Mouse (Mus musculus): ENCODE measurements at regions not wholly inside any gene's neighbourhood (a gene's known extent, or its start where the extent isn't known, plus 50 kb on each side); places are given as distances from the start of the nearest gene placed in this dataset.

GRCm38 (mm10) chr9:47378541-47378940, 151.4 kb upstream of the Cadm1 start:
- no peak overlapping the region for H3K9ac ChIP-seq (ENCODE audit: low read length)
- no peak overlapping the region for H3K4me3 ChIP-seq (replicated peaks; ENCODE audit: low read length)
- H3K27me3 ChIP-seq (ENCODE audit: control insufficient read depth, insufficient read depth, low read length), result no peaks in the 10 kb centered on the region
- no peaks in the 10 kb centered on the region for H3K9me3 ChIP-seq (replicated peaks; ENCODE audit: control insufficient read depth, low read length)
- no peaks in the 10 kb centered on the region for H3K36me3 ChIP-seq (ENCODE audit: control insufficient read depth, insufficient read depth, low read length)
- H3K4me2 ChIP-seq (ENCODE audit: low read depth, low read length), result no peak overlapping the region
- no peaks in the 10 kb centered on the region for H3K4me1 ChIP-seq (ENCODE audit: control insufficient read depth, insufficient read depth, low read length)
- no peak overlapping the region for H3K27ac ChIP-seq (ENCODE audit: low read length)
- ATAC-seq (ENCODE audit: insufficient read depth, low FRiP score), result no peak
- 68% methylated on average over 5 of the region's 5 CpGs for WGBS

- Histone ChIP-seq H3K27ac (ENCODE audit: low read length) (no peak overlapping the region), H3K27me3 (ENCODE audit: control insufficient read depth, insufficient read depth, low read length) (no peaks in the 10 kb centered on the region), H3K9ac (ENCODE audit: low read length) (no peak overlapping the region), H3K36me3 (ENCODE audit: control insufficient read depth, insufficient read depth, low read length) (no peaks in the 10 kb centered on the region), H3K4me2 (ENCODE audit: low read depth, low read length) (no peak overlapping the region), H3K4me1 (ENCODE audit: control insufficient read depth, insufficient read depth, low read length) (no peaks in the 10 kb centered on the region), H3K9me3 (replicated peaks; ENCODE audit: control insufficient read depth, low read length) (no peaks in the 10 kb centered on the region), H3K4me3 (replicated peaks; ENCODE audit: low read length) (no peak overlapping the region)
- ATAC-seq (ENCODE audit: insufficient read depth, low FRiP score), result no peak
- 59% methylated on average over 7 of the region's 7 CpGs for WGBS
These were observed 149.6 kb upstream of the Cadm1 start for GRCm38 (mm10) chr9:47380361-47380760.

GRCm38 (mm10) chr9:47384185-47384854, 145.7 kb upstream of the Cadm1 start:
- Histone ChIP-seq H3K4me3 (replicated peaks; ENCODE audit: low read length) (no peak overlapping the region), H3K9me3 (replicated peaks; ENCODE audit: control insufficient read depth, low read length) (no peaks in the 10 kb centered on the region), H3K4me2 (ENCODE audit: low read depth, low read length) (no peak overlapping the region), H3K27ac (ENCODE audit: low read length) (no peak overlapping the region), H3K27me3 (ENCODE audit: control insufficient read depth, insufficient read depth, low read length) (peaks cover 5% of the 10 kb centered on the region; the same call in 1 of the 2 replicates), H3K4me1 (ENCODE audit: control insufficient read depth, insufficient read depth, low read length) (no peaks in the 10 kb centered on the region), H3K36me3 (ENCODE audit: control insufficient read depth, insufficient read depth, low read length) (no peaks in the 10 kb centered on the region), H3K9ac (ENCODE audit: low read length) (no peak overlapping the region)
- ATAC-seq (ENCODE audit: insufficient read depth, low FRiP score), result no peak
- 43% methylated on average over 4 of the region's 4 CpGs for WGBS

- H3K9ac ChIP-seq (ENCODE audit: low read length), result no peak overlapping the region
- no peaks in the 10 kb centered on the region for H3K36me3 ChIP-seq (ENCODE audit: control insufficient read depth, insufficient read depth, low read length)
- no peak overlapping the region for H3K4me2 ChIP-seq (ENCODE audit: low read depth, low read length)
- WGBS, result 71% methylated on average over 11 of the region's 11 CpGs
- H3K27ac ChIP-seq (ENCODE audit: low read length), result no peak overlapping the region
- H3K27me3 ChIP-seq (ENCODE audit: control insufficient read depth, insufficient read depth, low read length), result peaks cover 5% of the 10 kb centered on the region; the same call in 1 of the 2 replicates
- no peaks in the 10 kb centered on the region for H3K4me1 ChIP-seq (ENCODE audit: control insufficient read depth, insufficient read depth, low read length)
- no peak for ATAC-seq (ENCODE audit: insufficient read depth, low FRiP score)
- no peaks in the 10 kb centered on the region for H3K9me3 ChIP-seq (replicated peaks; ENCODE audit: control insufficient read depth, low read length)
- H3K4me3 ChIP-seq (replicated peaks; ENCODE audit: low read length), result no peak overlapping the region
These were observed 143.3 kb upstream of the Cadm1 start for GRCm38 (mm10) chr9:47386646-47387045.

GRCm38 (mm10) chr9:47387221-47387620, 142.8 kb upstream of the Cadm1 start:
- Histone ChIP-seq H3K4me1 (ENCODE audit: control insufficient read depth, insufficient read depth, low read length) (no peaks in the 10 kb centered on the region), H3K4me3 (replicated peaks; ENCODE audit: low read length) (no peak overlapping the region), H3K27me3 (ENCODE audit: control insufficient read depth, insufficient read depth, low read length) (peaks cover 5% of the 10 kb centered on the region; the same call in 1 of the 2 replicates), H3K9ac (ENCODE audit: low read length) (no peak overlapping the region), H3K27ac (ENCODE audit: low read length) (no peak overlapping the region), H3K36me3 (ENCODE audit: control insufficient read depth, insufficient read depth, low read length) (no peaks in the 10 kb centered on the region), H3K4me2 (ENCODE audit: low read depth, low read length) (no peak overlapping the region), H3K9me3 (replicated peaks; ENCODE audit: control insufficient read depth, low read length) (no peaks in the 10 kb centered on the region)
- no peak for ATAC-seq (ENCODE audit: insufficient read depth, low FRiP score)
- WGBS, result 35% methylated on average over 4 of the region's 4 CpGs

- Histone ChIP-seq H3K4me3 (replicated peaks; ENCODE audit: low read length) (no peak overlapping the region), H3K9me3 (replicated peaks; ENCODE audit: control insufficient read depth, low read length) (no peaks in the 10 kb centered on the region), H3K27ac (ENCODE audit: low read length) (no peak overlapping the region), H3K4me1 (ENCODE audit: control insufficient read depth, insufficient read depth, low read length) (no peaks in the 10 kb centered on the region), H3K27me3 (ENCODE audit: control insufficient read depth, insufficient read depth, low read length) (peaks cover 5% of the 10 kb centered on the region; the same call in 1 of the 2 replicates), H3K36me3 (ENCODE audit: control insufficient read depth, insufficient read depth, low read length) (no peaks in the 10 kb centered on the region), H3K4me2 (ENCODE audit: low read depth, low read length) (no peak overlapping the region), H3K9ac (ENCODE audit: low read length) (no peak overlapping the region)
- 39% methylated on average over 8 of the region's 8 CpGs for WGBS
- ATAC-seq (ENCODE audit: insufficient read depth, low FRiP score), result no peak
These were observed 142.2 kb upstream of the Cadm1 start for GRCm38 (mm10) chr9:47387716-47388300.

GRCm38 (mm10) chr9:47389901-47390300, 140.1 kb upstream of the Cadm1 start:
- ATAC-seq (ENCODE audit: insufficient read depth, low FRiP score), result no peak
- no peaks in the 10 kb centered on the region for H3K4me1 ChIP-seq (ENCODE audit: control insufficient read depth, insufficient read depth, low read length)
- no peak overlapping the region for H3K4me2 ChIP-seq (ENCODE audit: low read depth, low read length)
- H3K9ac ChIP-seq (ENCODE audit: low read length), result no peak overlapping the region
- H3K27ac ChIP-seq (ENCODE audit: low read length), result no peak overlapping the region
- no peaks in the 10 kb centered on the region for H3K9me3 ChIP-seq (replicated peaks; ENCODE audit: control insufficient read depth, low read length)
- peaks cover 5% of the 10 kb centered on the region; the same call in 1 of the 2 replicates for H3K27me3 ChIP-seq (ENCODE audit: control insufficient read depth, insufficient read depth, low read length)
- WGBS, result 88% methylated on average over 6 of the region's 6 CpGs
- no peak overlapping the region for H3K4me3 ChIP-seq (replicated peaks; ENCODE audit: low read length)
- H3K36me3 ChIP-seq (ENCODE audit: control insufficient read depth, insufficient read depth, low read length), result no peaks in the 10 kb centered on the region

- no peaks in the 10 kb centered on the region for H3K4me1 ChIP-seq (ENCODE audit: control insufficient read depth, insufficient read depth, low read length)
- H3K27me3 ChIP-seq (ENCODE audit: control insufficient read depth, insufficient read depth, low read length), result no peaks in the 10 kb centered on the region; the same call in 1 of the 2 replicates
- no peaks in the 10 kb centered on the region for H3K36me3 ChIP-seq (ENCODE audit: control insufficient read depth, insufficient read depth, low read length)
- ATAC-seq (ENCODE audit: insufficient read depth, low FRiP score), result no peak
- WGBS, result 79% methylated on average over 5 of the region's 5 CpGs
- H3K9me3 ChIP-seq (replicated peaks; ENCODE audit: control insufficient read depth, low read length), result no peaks in the 10 kb centered on the region
- H3K4me2 ChIP-seq (ENCODE audit: low read depth, low read length), result no peak overlapping the region
- H3K27ac ChIP-seq (ENCODE audit: low read length), result no peak overlapping the region
- no peak overlapping the region for H3K4me3 ChIP-seq (replicated peaks; ENCODE audit: low read length)
- no peak overlapping the region for H3K9ac ChIP-seq (ENCODE audit: low read length)
These were observed 138.3 kb upstream of the Cadm1 start for GRCm38 (mm10) chr9:47391669-47392068.

- Histone ChIP-seq H3K4me1 (ENCODE audit: control insufficient read depth, insufficient read depth, low read length) (0 out of 2 replicates have a peak, but pooled peaks cover 3% of the 10 kb centered on the region), H3K27me3 (ENCODE audit: control insufficient read depth, insufficient read depth, low read length) (0 out of 2 replicates have a peak, but pooled peaks cover 4% of the 10 kb centered on the region), H3K36me3 (ENCODE audit: control insufficient read depth, insufficient read depth, low read length) (no peaks in the 10 kb centered on the region), H3K4me2 (ENCODE audit: low read depth, low read length) (no peak overlapping the region), H3K9me3 (replicated peaks; ENCODE audit: control insufficient read depth, low read length) (no peaks in the 10 kb centered on the region), H3K27ac (ENCODE audit: low read length) (no peak overlapping the region), H3K4me3 (replicated peaks; ENCODE audit: low read length) (no peak overlapping the region), H3K9ac (ENCODE audit: low read length) (no peak overlapping the region)
- 7% methylated on average over 2 of the region's 2 CpGs for WGBS
- peak; percentile 53; the same call in 1 of the 2 replicates for ATAC-seq (ENCODE audit: insufficient read depth, low FRiP score)
These were observed 130.4 kb upstream of the Cadm1 start for GRCm38 (mm10) chr9:47399598-47399997.

Measured in stomach, embryonic 16.5 days (tissue).